Mouse (Mus musculus) intestine, embryonic 16.5 days (tissue): ENCODE data around the gene Tshz2. TPM values are rescaled to one million over a fixed set of nuclear protein-coding genes. Genes with fewer than 3 reads are reported as not detected.

Source experiments
- ATAC-seq: fragments of 200-750 bp; cut with Nextera tagmentation; 2 replicates; pipeline ENCODE4 v1.8.0; 2017; ENCODE audit warnings: moderate TSS enrichment, moderate library complexity
- H3K27ac ChIP-seq: fragments of 300-500 bp; sonication (generic); 2 replicates; pipeline ENCODE4 v1.5.1; 2014; ENCODE audit warnings: mild to moderate bottlenecking, low read length
- H3K27me3 ChIP-seq: fragments of 300-500 bp; sonication (generic); replicated peaks from 2 replicates; pipeline ENCODE4 v1.6.1; 2014; ENCODE audit warnings: low read length, control low read depth, mixed read lengths; ENCODE audit not compliant: control insufficient read depth, insufficient read depth
- H3K36me3 ChIP-seq: fragments of 300-500 bp; sonication (generic); 2 replicates; pipeline ENCODE4 v1.6.1; 2014; ENCODE audit warnings: low read length, control low read depth; ENCODE audit not compliant: control insufficient read depth, insufficient read depth
- H3K4me1 ChIP-seq: fragments of 300-500 bp; sonication (generic); 2 replicates; pipeline ENCODE4 v1.6.1; 2014; ENCODE audit warnings: low read length, control low read depth, mixed read lengths; ENCODE audit not compliant: control insufficient read depth, insufficient read depth
- H3K4me2 ChIP-seq: fragments of 300-500 bp; sonication (generic); 2 replicates; pipeline ENCODE4 v1.6.1; 2014; ENCODE audit warnings: low read depth, low read length, control low read depth
- H3K4me3 ChIP-seq: fragments of 300-500 bp; sonication (generic); 2 replicates; pipeline ENCODE4 v1.5.1; 2014; ENCODE audit warnings: mild to moderate bottlenecking, low read length
- H3K9ac ChIP-seq: fragments of 300-500 bp; sonication (generic); 2 replicates; pipeline ENCODE4 v1.6.1; 2014; ENCODE audit warnings: low read depth, low read length
- H3K9me3 ChIP-seq: fragments of 300-500 bp; sonication (generic); 2 replicates; pipeline ENCODE4 v1.6.1; 2016; ENCODE audit warnings: low read length, control low read depth; ENCODE audit not compliant: control insufficient read depth
- WGBS: fragments of 180-500 bp; shearing (Covaris S2); extraction: QIAGEN DNeasy Blood & Tissue Kit; methylation state at CpG from one replicate; pipeline ENCODE4 v1.1.7; 2014; 5-methylcytosine and 5-hydroxymethylcytosine counted together
- polyA plus RNA-seq: library from polyadenylated mRNA; unstranded; fragments of >200 nt; fragmentation: Nextera tagmentation; extraction: Ambion mirVana; gene quantifications from 2 replicates; pipeline ENCODE4 v1.2.1, GENCODE M21; 2015

The Tshz2 gene
- polyA plus RNA-seq, 1 experiment from 2014 or later: 14.0 TPM

GRCm38 (mm10) chr2:169597357-169597756 is 35.5 kb upstream of the Tshz2 start:
- no peaks in the 10 kb centered on the region for H3K36me3 ChIP-seq
- no peaks in the 10 kb centered on the region for H3K9me3 ChIP-seq
- H3K27me3 ChIP-seq: no peaks in the 10 kb centered on the region
- ATAC-seq: no peak
- H3K9ac ChIP-seq: no peak overlapping the region
- H3K27ac ChIP-seq: no peak overlapping the region
- H3K4me1 ChIP-seq: no peaks in the 10 kb centered on the region
- H3K4me2 ChIP-seq: no peak overlapping the region
- H3K4me3 ChIP-seq: no peak overlapping the region
- WGBS: 84% methylated on average over 6 of the region's 6 CpGs

GRCm38 (mm10) chr2:169597971-169598370 is 34.8 kb upstream of the Tshz2 start:
- H3K36me3 ChIP-seq: no peaks in the 10 kb centered on the region

GRCm38 (mm10) chr2:169599591-169599990 is 33.2 kb upstream of the Tshz2 start:
- WGBS: 88% methylated on average over 4 of the region's 4 CpGs
- H3K27me3 ChIP-seq: no peaks in the 10 kb centered on the region
- no peak for ATAC-seq
- no peak overlapping the region for H3K4me2 ChIP-seq
- H3K4me3 ChIP-seq: no peak overlapping the region
- H3K4me1 ChIP-seq: no peaks in the 10 kb centered on the region
- no peaks in the 10 kb centered on the region for H3K9me3 ChIP-seq
- H3K36me3 ChIP-seq: no peaks in the 10 kb centered on the region
- no peak overlapping the region for H3K9ac ChIP-seq
- no peak overlapping the region for H3K27ac ChIP-seq

More at GRCm38 (mm10) chr2:169597971-169598370, 34.8 kb upstream of the Tshz2 start:
- no peak overlapping the region for H3K27ac ChIP-seq
- no peak for ATAC-seq
- no peak overlapping the region for H3K4me2 ChIP-seq
- H3K4me3 ChIP-seq: no peak overlapping the region
- H3K4me1 ChIP-seq: no peaks in the 10 kb centered on the region
- H3K9me3 ChIP-seq: no peaks in the 10 kb centered on the region
- 91% methylated on average over 8 of the region's 8 CpGs for whole genome bisulfite sequencing
- H3K27me3 ChIP-seq: no peaks in the 10 kb centered on the region
- no peak overlapping the region for H3K9ac ChIP-seq

- WGBS: 49% methylated on average over 6 of the region's 6 CpGs
- no peak overlapping the region for H3K4me2 ChIP-seq
- ATAC-seq: no peak
- H3K36me3 ChIP-seq: no peaks in the 10 kb centered on the region
- H3K4me1 ChIP-seq: no peaks in the 10 kb centered on the region
- H3K9me3 ChIP-seq: no peaks in the 10 kb centered on the region
- no peak overlapping the region for H3K27ac ChIP-seq
- H3K27me3 ChIP-seq: no peaks in the 10 kb centered on the region
- no peak overlapping the region for H3K9ac ChIP-seq
- H3K4me3 ChIP-seq: no peak overlapping the region
Measured at GRCm38 (mm10) chr2:169600163-169600562, 32.6 kb upstream of the Tshz2 start.

- WGBS: 72% methylated on average over 13 of the region's 13 CpGs
Measured at GRCm38 (mm10) chr2:169606901-169607678, 25.7 kb upstream of the Tshz2 start.

GRCm38 (mm10) chr2:169607787-169608186 is 25.0 kb upstream of the Tshz2 start:
- Histone ChIP-seq H3K9ac (no peak overlapping the region), H3K4me2 (no peak overlapping the region), H3K27ac (peak overlapping the region; percentile 61), H3K27me3 (no peaks in the 10 kb centered on the region), H3K9me3 (no peaks in the 10 kb centered on the region), H3K4me1 (peaks cover 13% of the 10 kb centered on the region), H3K36me3 (no peaks in the 10 kb centered on the region), H3K4me3 (no peak overlapping the region)
- peak; percentile 58; the same call in 1 of the 2 replicates for ATAC-seq
- 19% methylated on average over 2 of the region's 2 CpGs for WGBS

More at GRCm38 (mm10) chr2:169606901-169607678, 25.7 kb upstream of the Tshz2 start:
- Histone ChIP-seq H3K9me3 (no peaks in the 10 kb centered on the region), H3K4me2 (no peak overlapping the region), H3K4me1 (peaks cover 13% of the 10 kb centered on the region), H3K27me3 (no peaks in the 10 kb centered on the region), H3K9ac (no peak overlapping the region), H3K4me3 (no peak overlapping the region), H3K27ac (peak overlapping the region; percentile 12; the same call in 1 of the 2 replicates), H3K36me3 (no peaks in the 10 kb centered on the region)
- no peak for ATAC-seq

- H3K27ac ChIP-seq: no peak overlapping the region
- H3K4me1 ChIP-seq: peaks cover 13% of the 10 kb centered on the region
- ATAC-seq: no peak
- WGBS: 57% methylated on average over 13 of the region's 13 CpGs
- no peak overlapping the region for H3K4me2 ChIP-seq
- H3K9me3 ChIP-seq: no peaks in the 10 kb centered on the region
- no peak overlapping the region for H3K4me3 ChIP-seq
- H3K9ac ChIP-seq: no peak overlapping the region
- no peaks in the 10 kb centered on the region for H3K36me3 ChIP-seq
- H3K27me3 ChIP-seq: no peaks in the 10 kb centered on the region
Measured at GRCm38 (mm10) chr2:169609956-169610355, 22.9 kb upstream of the Tshz2 start.

- Histone ChIP-seq H3K9me3 (no peaks in the 10 kb centered on the region), H3K4me3 (no peak overlapping the region), H3K9ac (no peak overlapping the region), H3K4me1 (peaks cover 13% of the 10 kb centered on the region), H3K27ac (no peak overlapping the region), H3K27me3 (no peaks in the 10 kb centered on the region), H3K4me2 (no peak overlapping the region), H3K36me3 (no peaks in the 10 kb centered on the region)
- ATAC-seq: no peak
- WGBS: 47% methylated on average over 8 of the region's 8 CpGs
Measured at GRCm38 (mm10) chr2:169610882-169611281, 21.9 kb upstream of the Tshz2 start.

GRCm38 (mm10) chr2:169611557-169611956 is 21.3 kb upstream of the Tshz2 start:
- H3K27me3 ChIP-seq: no peaks in the 10 kb centered on the region
- no peak overlapping the region for H3K9ac ChIP-seq
- H3K36me3 ChIP-seq: no peaks in the 10 kb centered on the region
- H3K4me1 ChIP-seq: peaks cover 13% of the 10 kb centered on the region
- H3K4me2 ChIP-seq: no peak overlapping the region
- H3K4me3 ChIP-seq: no peak overlapping the region
- no peak overlapping the region for H3K27ac ChIP-seq
- no peaks in the 10 kb centered on the region for H3K9me3 ChIP-seq
- no peak for ATAC-seq
- WGBS: 44% methylated on average over 7 of the region's 7 CpGs
